Comparison of ENCODE assay signal across 7 mouse cellular contexts in genomic region chr2:158121645-158122326, GRCm38 (mm10). TPM values are rescaled to one million over a fixed set of nuclear protein-coding genes. Genes with fewer than 3 reads are reported as not detected.
DNase-seq lines count a peak whose midpoint lies in the region; ATAC-seq and TF ChIP-seq lines count a peak whose summit lies in the region.

No protein-coding gene starts in this region.

- no peak overlapping the region for H3K9ac ChIP-seq in hindbrain, postnatal 0 days (replicated peaks; ENCODE audit: low read length)

- no peaks in the 10 kb centered on the region for H3K27me3 ChIP-seq in hindbrain, postnatal 0 days (ENCODE audit: insufficient read depth, low read length)

- H3K4me1 ChIP-seq in hindbrain, postnatal 0 days (ENCODE audit: insufficient read depth, low read length), result 0 out of 2 replicates have a peak, but pooled peaks cover 11% of the 10 kb centered on the region

- 37% methylated on average over 12 of the region's 12 CpGs for WGBS in hindbrain, postnatal 0 days

- H3K27ac ChIP-seq in hindbrain, postnatal 0 days, result no peak overlapping the region

- no peak for TF ChIP-seq CTCF in hindbrain, postnatal 0 days (IDR thresholded peaks at IDR 0.05; ENCODE audit: low read depth)

- H3K9me3 ChIP-seq in hindbrain, postnatal 0 days (ENCODE audit: low read length), result no peaks in the 10 kb centered on the region

- ATAC-seq in hindbrain, postnatal 0 days, result peak; percentile 62; the same call in 1 of the 2 replicates

- no peaks in the 10 kb centered on the region for H3K36me3 ChIP-seq in hindbrain, postnatal 0 days (ENCODE audit: insufficient read depth, low read length)

- DNase-seq in 416B (ENCODE audit: low read depth) (peak; percentile 85), adipocyte (ENCODE audit: low spot score) (peak; percentile 82)
- DNase-seq in gastrocnemius, adult 18-20 months (ENCODE audit: low spot score), result peak; percentile 88
- DNase-seq in hindbrain, postnatal 0 days (ENCODE audit: low spot score), result peak; percentile 66
- peak; percentile 90 to 94 for DNase-seq in lung, adult 18-20 months
- DNase-seq in urinary bladder, postnatal 25 days (ENCODE audit: low spot score), result peak; percentile 66
- DNase-seq in left cerebral cortex, adult 11 months (ENCODE audit: low spot score), result no peak

- no peak overlapping the region for H3K4me2 ChIP-seq in hindbrain, postnatal 0 days (ENCODE audit: low read depth, low read length)

- H3K4me3 ChIP-seq in hindbrain, postnatal 0 days (ENCODE audit: low read length), result no peak overlapping the region

RNA-seq across cellular contexts. Expression of gene Tgm2, which starts 24.4 kb away (rescaled TPM):
- 10 to 100 TPM; 40.7 to 47.3 TPM for total RNA-seq in gastrocnemius, adult 18-20 months (2021)
- 13.6 and 14.4 TPM in 2 replicates for total RNA-seq in hindbrain, postnatal 0 days (2014; rRNA removed)
- 6.5 and 7.1 TPM in 2 replicates for polyA plus RNA-seq in hindbrain, postnatal 0 days (2015; fragmentation: Nextera tagmentation; extraction: Ambion mirVana)
